Mouse (Mus musculus): ENCODE results near the gene Spink4. TPM values are rescaled to one million over a fixed set of nuclear protein-coding genes. Genes with fewer than 3 reads are reported as not detected.

Gene Spink4
- total and polyA plus RNA-seq, 3 experiments, result 15.7 to 112 TPM; not detected in 1

DNA sequence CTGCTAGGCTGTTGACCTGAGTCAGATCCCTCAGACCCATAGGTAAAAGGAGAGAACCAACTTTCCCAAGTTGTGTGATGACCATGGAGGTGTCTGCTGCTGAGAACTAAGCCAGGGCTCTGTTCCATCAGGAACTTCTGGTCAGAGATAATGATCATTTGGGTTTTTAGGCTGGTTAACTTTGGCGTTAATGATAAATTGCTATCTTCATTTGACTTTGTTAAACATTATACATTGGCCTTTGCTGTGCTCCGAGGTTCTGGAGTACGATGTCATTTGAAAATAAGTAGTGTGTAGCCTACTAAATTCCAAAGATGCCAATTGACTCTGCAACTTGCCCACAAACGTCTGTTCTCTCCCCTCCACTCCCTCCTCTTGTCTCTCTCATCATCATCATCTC lies 49.3 kb downstream of the Spink4 start:
- DNase-seq, result no peak

DNA sequence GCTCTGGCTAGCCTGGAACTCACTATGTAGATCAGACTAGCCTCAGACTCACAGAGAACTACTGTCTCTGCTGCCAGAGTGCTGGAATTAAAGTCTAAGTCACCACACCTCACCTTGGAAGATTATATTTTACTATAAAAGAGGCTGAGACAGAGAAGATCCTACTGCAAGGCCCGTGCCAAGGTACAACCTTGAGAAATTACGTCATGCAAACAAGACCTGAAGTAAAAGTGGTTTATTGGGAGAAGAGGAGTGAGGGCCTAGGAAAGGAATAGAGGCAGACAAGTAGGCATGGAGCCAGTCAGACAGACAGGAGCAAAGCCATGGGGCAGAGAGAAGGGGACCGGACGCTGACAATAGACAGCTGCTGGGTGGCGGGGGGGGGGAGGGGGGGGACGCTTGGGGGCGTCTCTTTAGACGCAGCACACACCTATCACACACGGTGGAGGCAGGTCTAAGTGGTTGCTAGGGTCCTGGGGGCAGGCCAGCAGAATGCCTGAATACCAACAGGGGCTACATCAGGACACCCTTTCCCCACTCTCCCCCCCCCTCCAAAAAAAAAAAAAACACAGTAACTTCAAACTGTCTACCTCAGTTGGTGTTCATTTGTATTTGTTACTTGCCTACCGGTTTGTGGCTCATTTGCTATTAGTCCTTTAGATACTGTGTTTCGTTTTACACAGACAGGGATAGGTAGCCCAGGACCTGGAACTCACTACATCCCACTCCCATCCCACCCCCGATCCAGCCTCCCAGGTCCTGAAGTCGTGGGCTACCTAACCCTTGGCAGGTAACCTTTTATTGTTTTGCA lies 50.1 kb downstream of the Spink4 start:
- DNase-seq, result no peak

GRCm38 (mm10) chr4:40970592-40970841 lies 50.7 kb downstream of the Spink4 start:
- no peak for DNase-seq

DNA sequence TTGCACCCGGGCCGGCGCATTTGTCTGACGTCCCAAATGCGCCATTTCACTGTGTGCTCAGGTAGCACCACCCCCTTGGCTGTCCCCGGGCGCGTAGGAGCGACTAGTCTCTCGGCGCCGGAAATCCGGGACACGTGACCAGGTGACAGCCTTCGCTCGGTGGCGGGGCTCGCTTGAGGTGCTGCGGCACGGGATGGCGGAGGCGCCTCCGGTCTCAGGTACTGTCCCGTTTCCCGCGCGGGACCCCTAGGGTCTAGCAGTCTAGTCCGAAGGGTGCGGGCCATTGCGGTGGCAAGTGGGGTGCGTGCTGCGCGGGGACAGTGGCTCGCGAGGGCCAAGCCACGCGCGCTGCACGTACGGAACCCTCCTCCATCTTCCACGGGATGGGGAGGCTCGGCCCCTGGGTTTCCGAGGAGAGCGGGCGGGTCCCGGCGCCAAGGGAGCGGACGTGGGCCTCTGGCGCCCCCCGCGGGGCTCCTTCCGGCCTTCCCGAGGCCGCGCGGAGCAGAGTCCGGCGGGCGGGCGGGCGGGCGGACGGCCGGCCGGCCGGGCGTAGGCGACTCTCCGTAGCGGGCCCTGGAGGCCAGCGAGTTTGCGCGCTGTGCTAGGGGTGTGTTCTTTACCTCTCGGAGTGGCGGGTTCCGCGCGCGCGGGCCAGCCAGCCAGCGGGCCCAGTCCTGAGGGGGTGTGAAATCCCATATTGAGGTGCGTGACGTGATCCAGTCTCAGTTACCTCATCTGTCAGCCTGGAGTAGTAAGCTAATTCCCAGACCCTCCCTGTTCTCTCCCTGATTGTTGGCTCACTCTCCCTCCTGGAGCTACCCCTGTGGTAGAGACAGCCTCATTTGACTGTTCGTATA lies 51.2 kb downstream of the Spink4 start, which contains the start of gene Nfx1:
Gene Nfx1 (plus strand): TSS at position 65 of the 860 bp plus-strand sequence.
- DNase-seq, result peak; percentile 97

DNA sequence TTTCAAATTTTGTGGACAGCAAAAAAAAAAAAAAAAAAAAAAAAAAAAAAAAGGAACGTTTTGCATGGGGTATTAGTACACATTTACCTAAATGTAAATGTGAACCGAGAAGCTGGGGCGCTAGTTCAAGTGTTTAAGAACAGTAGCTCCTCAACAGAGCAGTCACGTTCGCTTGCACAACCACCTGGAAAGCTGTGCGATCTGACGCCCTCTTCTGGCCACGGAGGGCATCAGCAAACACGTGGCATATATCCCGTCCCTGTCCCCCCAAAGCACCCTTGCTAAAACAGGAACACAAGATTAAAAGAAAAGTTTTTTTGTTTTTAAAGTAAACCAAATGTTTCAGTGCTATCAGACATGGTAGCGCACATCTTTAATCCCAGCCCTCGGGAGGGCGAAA lies 51.9 kb downstream of the Spink4 start:
- DNase-seq, result no peak

DNA sequence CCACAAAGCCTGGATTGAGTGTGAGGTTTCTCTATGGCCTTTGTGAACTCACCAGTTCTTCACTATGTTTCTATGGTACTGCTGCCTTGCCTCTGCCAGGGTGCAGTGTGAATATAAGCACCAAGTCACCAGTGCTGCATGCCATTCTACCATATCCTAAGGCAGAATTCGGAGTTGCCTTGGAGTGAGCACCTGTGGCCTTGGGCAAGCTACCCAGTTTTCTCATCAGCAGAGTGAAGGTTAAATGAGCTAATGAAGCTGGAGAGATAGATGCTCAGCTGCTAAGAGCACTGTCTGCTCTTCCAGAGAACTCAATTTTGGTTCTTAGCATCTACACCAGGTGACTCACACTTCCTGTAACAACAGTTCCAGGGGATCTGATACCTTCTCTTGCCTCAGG lies 54.2 kb downstream of the Spink4 start:
- peak; percentile 84 for DNase-seq

DNA sequence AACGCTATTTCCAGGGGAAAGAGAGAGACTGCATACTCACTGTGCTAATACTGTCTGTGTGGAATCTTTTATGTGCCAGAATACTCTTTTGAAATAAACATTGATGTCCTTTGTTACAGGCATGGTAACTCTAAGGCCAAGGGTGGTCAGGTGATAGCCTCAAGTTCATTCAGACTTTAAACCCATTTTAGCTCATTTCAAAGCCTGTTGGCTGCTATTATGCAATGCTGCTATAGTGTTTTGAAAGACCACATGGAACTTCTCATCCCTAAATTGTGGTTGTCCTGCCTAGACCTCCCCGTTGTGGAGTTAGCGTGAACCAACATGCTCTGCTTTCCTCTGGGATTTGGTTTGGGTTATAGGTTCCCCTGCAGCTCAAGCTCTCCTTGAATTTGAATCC lies 55.8 kb downstream of the Spink4 start:
- DNase-seq, result peak; percentile 29

- peak; percentile 45 for DNase-seq
These were observed 56.8 kb downstream of the Spink4 start for GRCm38 (mm10) chr4:40976651-40977050.

DNA sequence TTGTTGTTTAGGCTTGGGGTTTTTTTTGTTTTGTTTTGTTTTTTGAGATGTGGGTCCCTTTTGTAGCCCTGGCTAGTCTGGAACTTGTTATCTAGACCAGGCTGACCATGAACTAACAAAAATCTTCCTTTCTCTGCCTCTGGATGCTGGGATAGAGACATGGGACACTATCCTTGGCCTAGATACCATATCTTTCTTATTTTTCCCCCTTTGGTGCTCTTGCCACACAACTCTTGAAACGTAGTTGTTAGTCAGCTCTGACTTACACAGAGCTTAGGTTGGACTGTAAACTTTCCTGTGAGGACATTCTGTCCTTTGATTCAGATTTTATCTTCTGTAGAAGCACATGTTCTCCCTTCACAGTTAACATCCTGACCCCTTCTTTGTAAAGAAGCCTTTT lies 59.6 kb downstream of the Spink4 start:
- DNase-seq, result peak; percentile 50

Other genes with a start within 250 kb of the Spink4 start
- gene Aptx, start 216.9 kb upstream of the Spink4 start, total RNA-seq (2021), result 10 to 100 TPM; 16.1 to 18.5 TPM
- 2.4 and 2.6 TPM in 2 replicates for gene Aptx, start 216.9 kb upstream of the Spink4 start, polyA plus RNA-seq (2012; rRNA removed)
- 100 to 1,000 TPM; 204 to 715 TPM for gene Dnaja1, start 197.9 kb upstream of the Spink4 start, total RNA-seq (2021)
- 0.98 and 1.4 TPM in 2 replicates for gene Dnaja1, start 197.9 kb upstream of the Spink4 start, polyA plus RNA-seq (2012; rRNA removed)
- 10 to 100 TPM; 54.4 to 57.9 TPM for gene Smu1, start 162.1 kb upstream of the Spink4 start, total RNA-seq (2021)
- 5.5 and 5.6 TPM in 2 replicates for gene Smu1, start 162.1 kb upstream of the Spink4 start, polyA plus RNA-seq (2012; rRNA removed)
- 10 to 100 TPM; 53.0 to 67.7 TPM for gene B4galt1, start 66.0 kb upstream of the Spink4 start, total RNA-seq (2021)
- gene B4galt1, start 66.0 kb upstream of the Spink4 start, polyA plus RNA-seq (2012; rRNA removed), result 166 and 197 TPM in 2 replicates
- gene Bag1, start 28.2 kb downstream of the Spink4 start, total RNA-seq (2021), result 100 to 1,000 TPM; 274 to 368 TPM
- 268 and 567 TPM in 2 replicates for gene Bag1, start 28.2 kb downstream of the Spink4 start, polyA plus RNA-seq (2012; rRNA removed)
- gene Chmp5, start 28.4 kb downstream of the Spink4 start, total RNA-seq (2021), result 100 to 1,000 TPM; 101 to 104 TPM
- gene Chmp5, start 28.4 kb downstream of the Spink4 start, polyA plus RNA-seq (2012; rRNA removed), result 4.1 and 4.5 TPM in 2 replicates
- 10 to 100 TPM; 66.1 to 93.2 TPM for gene Nfx1, start 50.9 kb downstream of the Spink4 start, total RNA-seq (2021)
- 23.7 and 31.0 TPM in 2 replicates for gene Nfx1, start 50.9 kb downstream of the Spink4 start, polyA plus RNA-seq (2012; rRNA removed)
- gene Aqp7, start 128.1 kb downstream of the Spink4 start, total RNA-seq (2021), result 10 to 100 TPM; 20.8 to 42.1 TPM
- 12.5 and 15.2 TPM in 2 replicates for gene Aqp7, start 128.1 kb downstream of the Spink4 start, polyA plus RNA-seq (2012; rRNA removed)
- gene Aqp3, start 178.1 kb downstream of the Spink4 start, total RNA-seq (2021), result under 1 TPM in 1 of 2 experiments, not detected in 1; 0.28 TPM
- gene Aqp3, start 178.1 kb downstream of the Spink4 start, polyA plus RNA-seq (2012; rRNA removed), result 0.22 and 0.40 TPM in 2 replicates
- gene Nol6, start 204.4 kb downstream of the Spink4 start, total RNA-seq (2021), result 10 to 100 TPM; 58.1 to 59.3 TPM
- gene Nol6, start 204.4 kb downstream of the Spink4 start, polyA plus RNA-seq (2012; rRNA removed), result 66.5 and 89.8 TPM in 2 replicates
- 100 to 1,000 TPM in 1 of 2 experiments, 10 to 100 TPM in 1; 94.6 to 105 TPM for gene Ube2r2, start 215.7 kb downstream of the Spink4 start, total RNA-seq (2021)
- 32.7 and 45.5 TPM in 2 replicates for gene Ube2r2, start 215.7 kb downstream of the Spink4 start, polyA plus RNA-seq (2012; rRNA removed)

All from adrenal gland, adult 2 months (tissue).